Mouse (Mus musculus): ENCODE results near the gene Thap11. TPM values are rescaled to one million over a fixed set of nuclear protein-coding genes. Genes with fewer than 3 reads are reported as not detected.

Thap11 gene
- polyA plus RNA-seq, 1 experiment from 2014 or later = 77.6 TPM

- under 1% methylated on average over 68 of the region's 68 CpGs for WGBS
- Histone ChIP-seq H3K27me3 (ENCODE audit: control insufficient read depth, insufficient read depth, low read length) (no peaks in the 10 kb centered on the region), H3K9me3 (ENCODE audit: control insufficient read depth, low read length) (no peaks in the 10 kb centered on the region), H3K27ac (replicated peaks; ENCODE audit: low read depth, low read length) (peak within 1 kb of the TSS; percentile 70; the same call in 1 of the 2 replicates), H3K4me2 (ENCODE audit: low read depth, severe bottlenecking) (peak within 1 kb of the TSS; percentile 89), H3K36me3 (ENCODE audit: control insufficient read depth, insufficient read depth, low read length) (no peaks in the 10 kb centered on the region), H3K9ac (ENCODE audit: low read length) (peak within 1 kb of the TSS; percentile 98), H3K4me1 (ENCODE audit: control insufficient read depth, insufficient read depth, low read length) (0 out of 2 replicates have a peak, but pooled peaks cover 6% of the 10 kb centered on the region), H3K4me3 (ENCODE audit: low read depth, low read length) (peak within 1 kb of the TSS; percentile 94)
- ATAC-seq (ENCODE audit: insufficient number of reproducible peaks, low FRiP score, low TSS enrichment, low read depth) = peak; percentile 94
- DNase-seq (ENCODE audit: low spot score) = peak; percentile 95
Observed at GRCm38 (mm10) chr8:105900180-105900940, 45.4 kb downstream of the Thap11 start, which contains the start of gene Pskh1. Gene Pskh1 (plus strand): TSS chr8:105900441.

DNA sequence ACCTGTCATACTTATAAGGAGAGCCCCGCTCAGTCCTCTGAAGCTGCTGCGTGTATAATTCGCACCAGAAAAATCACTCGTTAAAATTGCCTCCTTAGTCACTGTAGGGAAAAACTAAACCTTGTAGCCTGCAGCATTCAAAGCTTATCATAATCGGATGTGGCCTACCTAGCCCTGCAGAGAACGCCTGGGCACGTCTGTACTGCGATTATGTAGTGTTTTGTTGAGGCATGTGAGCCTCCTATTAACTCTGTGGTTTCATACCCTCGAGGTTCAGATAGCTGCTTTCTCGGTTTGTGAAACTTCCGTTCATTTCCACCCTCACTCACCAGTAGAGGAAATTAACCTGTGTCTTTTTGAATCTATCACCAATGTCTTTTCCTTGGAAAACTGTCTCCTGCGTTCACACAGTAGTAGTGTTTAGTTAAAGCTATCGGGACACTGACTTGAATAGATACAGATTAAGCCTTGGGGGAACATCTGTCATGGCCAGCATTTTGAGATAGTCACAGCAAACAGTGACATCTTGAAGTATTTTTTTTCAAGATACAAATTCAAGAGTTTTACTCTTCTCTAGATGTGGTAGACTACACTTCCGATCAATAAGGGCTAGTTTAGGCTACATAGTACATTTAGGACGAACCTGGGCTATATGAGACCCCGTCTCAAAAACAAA, 46.1 kb downstream of the Thap11 start:
- Histone ChIP-seq H3K4me1 (ENCODE audit: control insufficient read depth, insufficient read depth, low read length) (0 out of 2 replicates have a peak, but pooled peaks cover 6% of the 10 kb centered on the region), H3K4me2 (ENCODE audit: low read depth, severe bottlenecking) (peak overlapping the region; percentile 89), H3K36me3 (ENCODE audit: control insufficient read depth, insufficient read depth, low read length) (no peaks in the 10 kb centered on the region), H3K27ac (replicated peaks; ENCODE audit: low read depth, low read length) (peak overlapping the region; percentile 70; the same call in 1 of the 2 replicates), H3K4me3 (ENCODE audit: low read depth, low read length) (peak overlapping the region; percentile 94), H3K9ac (ENCODE audit: low read length) (peak overlapping the region; percentile 98), H3K9me3 (ENCODE audit: control insufficient read depth, low read length) (no peaks in the 10 kb centered on the region), H3K27me3 (ENCODE audit: control insufficient read depth, insufficient read depth, low read length) (no peaks in the 10 kb centered on the region)
- no peak for DNase-seq (ENCODE audit: low spot score)
- no peak for ATAC-seq (ENCODE audit: insufficient number of reproducible peaks, low FRiP score, low TSS enrichment, low read depth)
- WGBS = 42% methylated on average over 16 of the region's 16 CpGs

Other genes with a start within 250 kb of the Thap11 start
- gene Ripor1, start 249.9 kb upstream of the Thap11 start, polyA plus RNA-seq (2014; fragmentation: Nextera tagmentation; extraction: Ambion mirVana) = 13.1 and 14.1 TPM in 2 replicates
- gene Ctcf, start 218.6 kb upstream of the Thap11 start, polyA plus RNA-seq (2014; fragmentation: Nextera tagmentation; extraction: Ambion mirVana) = 128 and 131 TPM in 2 replicates
- 0.73 and 1.6 TPM in 2 replicates for gene Agrp, start 217.7 kb upstream of the Thap11 start, polyA plus RNA-seq (2014; fragmentation: Nextera tagmentation; extraction: Ambion mirVana)
- 0.45 and 0.73 TPM in 2 replicates for gene Carmil2, start 168.9 kb upstream of the Thap11 start, polyA plus RNA-seq (2014; fragmentation: Nextera tagmentation; extraction: Ambion mirVana)
- gene Acd, start 154.0 kb upstream of the Thap11 start, polyA plus RNA-seq (2014; fragmentation: Nextera tagmentation; extraction: Ambion mirVana) = 68.9 and 71.5 TPM in 2 replicates
- 14.6 TPM in 2 replicates for gene Pard6a, start 154.0 kb upstream of the Thap11 start, polyA plus RNA-seq (2014; fragmentation: Nextera tagmentation; extraction: Ambion mirVana)
- gene 4933405L10Rik, start 147.5 kb upstream of the Thap11 start, polyA plus RNA-seq (2014; fragmentation: Nextera tagmentation; extraction: Ambion mirVana) = 0.12 TPM in 1 of 2 replicates, not detected in the other
- gene Enkd1, start 146.9 kb upstream of the Thap11 start, polyA plus RNA-seq (2014; fragmentation: Nextera tagmentation; extraction: Ambion mirVana) = 42.3 and 44.3 TPM in 2 replicates
- gene Gfod2, start 96.5 kb upstream of the Thap11 start, polyA plus RNA-seq (2014; fragmentation: Nextera tagmentation; extraction: Ambion mirVana) = 22.8 and 25.8 TPM in 2 replicates
- 17.0 and 17.3 TPM in 2 replicates for gene Ranbp10, start 27.8 kb upstream of the Thap11 start, polyA plus RNA-seq (2014; fragmentation: Nextera tagmentation; extraction: Ambion mirVana)
- 0.14 and 0.15 TPM in 2 replicates for gene Tsnaxip1, start 27.4 kb upstream of the Thap11 start, polyA plus RNA-seq (2014; fragmentation: Nextera tagmentation; extraction: Ambion mirVana)
- gene Cenpt, start 1.9 kb upstream of the Thap11 start, polyA plus RNA-seq (2014; fragmentation: Nextera tagmentation; extraction: Ambion mirVana) = 48.8 and 55.2 TPM in 2 replicates
- gene Nutf2, start 5.4 kb downstream of the Thap11 start, polyA plus RNA-seq (2014; fragmentation: Nextera tagmentation; extraction: Ambion mirVana) = 327 and 371 TPM in 2 replicates
- gene Edc4, start 25.7 kb downstream of the Thap11 start, polyA plus RNA-seq (2014; fragmentation: Nextera tagmentation; extraction: Ambion mirVana) = 44.2 and 51.3 TPM in 2 replicates
- gene Nrn1l, start 38.4 kb downstream of the Thap11 start, polyA plus RNA-seq (2014; fragmentation: Nextera tagmentation; extraction: Ambion mirVana) = 0.43 and 0.78 TPM in 2 replicates
- gene Pskh1, start 45.3 kb downstream of the Thap11 start, polyA plus RNA-seq (2014; fragmentation: Nextera tagmentation; extraction: Ambion mirVana) = 27.8 and 28.9 TPM in 2 replicates
- 1.1 and 1.5 TPM in 2 replicates for gene Ctrl, start 78.7 kb downstream of the Thap11 start, polyA plus RNA-seq (2014; fragmentation: Nextera tagmentation; extraction: Ambion mirVana)
- 24.6 and 28.4 TPM in 2 replicates for gene Psmb10, start 83.3 kb downstream of the Thap11 start, polyA plus RNA-seq (2014; fragmentation: Nextera tagmentation; extraction: Ambion mirVana)
- gene Lcat, start 88.2 kb downstream of the Thap11 start, polyA plus RNA-seq (2014; fragmentation: Nextera tagmentation; extraction: Ambion mirVana) = 1.2 and 1.3 TPM in 2 replicates
- 23.5 and 27.2 TPM in 2 replicates for gene Slc12a4, start 111.0 kb downstream of the Thap11 start, polyA plus RNA-seq (2014; fragmentation: Nextera tagmentation; extraction: Ambion mirVana)
- gene Dpep3, start 124.3 kb downstream of the Thap11 start, polyA plus RNA-seq (2014; fragmentation: Nextera tagmentation; extraction: Ambion mirVana) = not detected in 2 replicates
- gene Dus2, start 136.2 kb downstream of the Thap11 start, polyA plus RNA-seq (2014; fragmentation: Nextera tagmentation; extraction: Ambion mirVana) = 18.8 and 21.8 TPM in 2 replicates
- not detected in 2 replicates for gene Dpep2nb, start 150.8 kb downstream of the Thap11 start, polyA plus RNA-seq (2014; fragmentation: Nextera tagmentation; extraction: Ambion mirVana)
- gene Ddx28, start 156.8 kb downstream of the Thap11 start, polyA plus RNA-seq (2014; fragmentation: Nextera tagmentation; extraction: Ambion mirVana) = 23.1 and 24.9 TPM in 2 replicates
- 6.4 and 6.6 TPM in 2 replicates for gene Nfatc3, start 203.7 kb downstream of the Thap11 start, polyA plus RNA-seq (2014; fragmentation: Nextera tagmentation; extraction: Ambion mirVana)